Mouse (Mus musculus): ENCODE measurements around the gene Sp9.

DNA sequence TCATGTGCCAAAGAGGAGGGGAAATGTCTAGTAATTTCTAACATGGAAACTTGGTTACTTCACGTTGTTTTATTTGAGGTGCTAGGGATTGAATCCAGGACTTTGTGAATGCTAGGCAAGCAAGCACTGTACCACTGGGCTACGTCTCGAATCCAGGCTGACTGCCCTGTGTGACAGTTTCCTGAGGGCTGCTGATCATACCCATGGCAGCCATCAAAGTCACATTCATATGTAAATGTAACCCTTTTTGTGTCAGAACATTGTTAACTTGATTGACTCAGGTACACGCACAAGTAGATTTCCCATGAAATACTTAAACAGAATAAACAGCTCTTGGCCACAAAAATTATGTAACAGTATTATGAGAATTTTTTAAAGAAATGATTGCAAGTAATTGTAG is 23.0 kb upstream of the Sp9 start:
- no peak for TF ChIP-seq CTCF (IDR thresholded peaks at IDR 0.05; ENCODE audit: insufficient read depth, low read length)
- no peak for TF ChIP-seq POLR2A (IDR thresholded peaks at IDR 0.05; ENCODE audit: borderline replicate concordance, extremely low read depth, low read depth, low read length)
